Mouse (Mus musculus) inflammation-experienced regulatory T-cells, adult 16 weeks (primary cell): ENCODE measurements around the gene Rusc1. TPM values are rescaled to one million over a fixed set of nuclear protein-coding genes. Genes with fewer than 3 reads are reported as not detected.

ENCODE experiments used
- polyA plus RNA-seq: library from polyadenylated mRNA; unstranded; fragments of 100-300 nt; shearing (Covaris generic); gene quantifications from one replicate; pipeline ENCODE4 v1.2.1, GENCODE M21; 2017

Rusc1 gene
- polyA plus RNA-seq: 50.1 TPM

GRCm38 (mm10) chr3:89093175-89093574, at the start of gene Rusc1:
Gene Rusc1, minus strand, starts transcription at chr3:89093311.

GRCm38 (mm10) chr3:89135958-89136357, 42.8 kb upstream of the Rusc1 start, which contains the start of gene Pklr:
Gene Pklr, plus strand, starts transcription at chr3:89136142.

GRCm38 (mm10) chr3:89101812-89102494, 8.8 kb upstream of the Rusc1 start, which contains the start of gene Fdps:
Gene Fdps, minus strand, starts transcription at chr3:89101959.

GRCm38 (mm10) chr3:89100811-89101210, 7.7 kb upstream of the Rusc1 start, which contains the start of gene Gm43738:
Gene Gm43738, minus strand, starts transcription at chr3:89101099.

Other genes starting within 250 kb of the Rusc1 start
- gene Msto1, start 179.3 kb downstream of the Rusc1 start, polyA plus RNA-seq: 41.5 TPM
- 41.7 TPM for gene Ash1l, start 142.7 kb downstream of the Rusc1 start, polyA plus RNA-seq
- 161 TPM for gene Dap3, start 142.1 kb downstream of the Rusc1 start, polyA plus RNA-seq
- not detected for gene Gm43738, start 7.8 kb upstream of the Rusc1 start, polyA plus RNA-seq
- 83.7 TPM for gene Fdps, start 8.6 kb upstream of the Rusc1 start, polyA plus RNA-seq
- not detected for gene Pklr, start 42.8 kb upstream of the Rusc1 start, polyA plus RNA-seq
- gene Hcn3, start 66.9 kb upstream of the Rusc1 start, polyA plus RNA-seq: 0.77 TPM
- 37.4 TPM for gene Clk2, start 71.5 kb upstream of the Rusc1 start, polyA plus RNA-seq
- 321 TPM for gene Scamp3, start 84.2 kb upstream of the Rusc1 start, polyA plus RNA-seq
- gene Fam189b, start 89.8 kb upstream of the Rusc1 start, polyA plus RNA-seq: 277 TPM
- gene Gba, start 109.6 kb upstream of the Rusc1 start, polyA plus RNA-seq: 145 TPM
- 1.9 TPM for gene Thbs3, start 121.9 kb upstream of the Rusc1 start, polyA plus RNA-seq
- 142 TPM for gene Mtx1, start 133.8 kb upstream of the Rusc1 start, polyA plus RNA-seq
- 2.4 TPM for gene Muc1, start 135.7 kb upstream of the Rusc1 start, polyA plus RNA-seq
- 262 TPM for gene Krtcap2, start 152.7 kb upstream of the Rusc1 start, polyA plus RNA-seq
- 6.1 TPM for gene Trim46, start 153.0 kb upstream of the Rusc1 start, polyA plus RNA-seq
- 107 TPM for gene Dpm3, start 166.0 kb upstream of the Rusc1 start, polyA plus RNA-seq
- 284 TPM for gene Slc50a1, start 177.3 kb upstream of the Rusc1 start, polyA plus RNA-seq
- not detected for gene Efna1, start 187.8 kb upstream of the Rusc1 start, polyA plus RNA-seq
- not detected for gene Efna3, start 229.7 kb upstream of the Rusc1 start, polyA plus RNA-seq
- 0.84 TPM for gene Efna4, start 244.7 kb upstream of the Rusc1 start, polyA plus RNA-seq